Mouse (Mus musculus): Measurements from ENCODE around the gene Katnal1. TPM values are rescaled to one million over a fixed set of nuclear protein-coding genes. Genes with fewer than 3 reads are reported as not detected.

Katnal1 gene
- polyA plus RNA-seq, 1 experiment from 2014 or later, result 12.9 TPM

DNA sequence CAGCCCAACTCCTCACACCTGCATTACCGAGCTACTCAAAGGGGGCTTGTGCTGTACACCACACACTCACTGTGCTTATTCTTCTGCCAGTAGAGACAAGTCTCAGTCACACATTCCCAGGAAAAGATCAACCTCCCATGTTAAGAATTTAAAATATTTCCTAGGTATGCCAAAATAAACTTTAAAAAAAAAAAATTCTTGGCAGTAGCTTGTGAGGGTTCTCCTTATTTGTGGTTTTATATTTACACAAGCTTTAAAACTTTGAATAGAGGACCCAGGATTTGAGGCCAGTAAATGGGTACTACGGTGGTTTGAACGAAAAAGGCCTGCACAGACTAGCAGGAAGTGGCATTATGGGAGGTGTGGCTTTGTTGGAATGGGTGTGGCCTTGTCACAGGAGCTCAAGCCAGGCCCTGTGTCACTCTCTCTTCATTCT, 7.4 kb upstream of the Katnal1 start:
- 45% methylated on average over 3 of the region's 3 CpGs for WGBS
- ATAC-seq (ENCODE audit: insufficient number of reproducible peaks, low FRiP score, low TSS enrichment, low read depth), result no peak
- no peaks in the 10 kb centered on the region for H3K36me3 ChIP-seq

DNA sequence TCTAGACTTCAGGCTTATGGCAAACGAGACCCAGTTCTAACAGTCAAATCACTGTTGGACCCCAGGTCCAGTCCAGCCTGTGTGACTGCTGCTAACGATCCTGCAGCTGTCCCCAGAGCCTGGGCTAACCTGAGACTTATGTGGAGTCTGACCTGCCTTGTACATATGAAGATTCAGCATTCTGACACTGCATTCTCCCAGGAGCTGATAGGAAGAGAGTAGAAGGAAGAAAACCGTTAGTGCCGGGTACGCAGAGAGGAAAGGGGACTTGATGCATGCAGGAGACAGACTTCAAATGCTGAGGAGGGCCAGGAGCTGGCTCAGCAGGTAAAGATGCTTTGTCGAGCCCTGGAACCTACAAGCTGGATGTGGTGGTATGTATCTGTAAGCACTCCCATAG, 6.8 kb upstream of the Katnal1 start:
- no peaks in the 10 kb centered on the region for H3K9me3 ChIP-seq
- no peaks in the 10 kb centered on the region for H3K27me3 ChIP-seq
- no peaks in the 10 kb centered on the region for H3K36me3 ChIP-seq
- no peak overlapping the region for H3K4me2 ChIP-seq
- peak overlapping the region; percentile 38; the same call in 1 of the 2 replicates for H3K27ac ChIP-seq
- 74% methylated on average over 6 of the region's 6 CpGs for WGBS
- no peak overlapping the region for H3K9ac ChIP-seq
- no peak for ATAC-seq (ENCODE audit: insufficient number of reproducible peaks, low FRiP score, low TSS enrichment, low read depth)
- no peak overlapping the region for H3K4me3 ChIP-seq
- peaks cover 15% of the 10 kb centered on the region for H3K4me1 ChIP-seq

More for the DNA sequence above, 7.4 kb upstream of the Katnal1 start:
- H3K27me3 ChIP-seq, result no peaks in the 10 kb centered on the region
- H3K9ac ChIP-seq, result no peak overlapping the region
- no peaks in the 10 kb centered on the region for H3K9me3 ChIP-seq
- H3K4me1 ChIP-seq, result peaks cover 15% of the 10 kb centered on the region
- H3K27ac ChIP-seq, result no peak overlapping the region; the same call in 1 of the 2 replicates
- no peak overlapping the region for H3K4me2 ChIP-seq
- no peak overlapping the region for H3K4me3 ChIP-seq

- no peak overlapping the region for H3K4me2 ChIP-seq
- H3K27me3 ChIP-seq, result no peaks in the 10 kb centered on the region
- no peaks in the 10 kb centered on the region for H3K36me3 ChIP-seq
- H3K4me1 ChIP-seq, result peaks cover 15% of the 10 kb centered on the region
- ATAC-seq (ENCODE audit: insufficient number of reproducible peaks, low FRiP score, low TSS enrichment, low read depth), result no peak
- H3K9ac ChIP-seq, result no peak overlapping the region
- H3K27ac ChIP-seq, result no peak overlapping the region
- no peaks in the 10 kb centered on the region for H3K9me3 ChIP-seq
- WGBS, result 32% methylated on average over 7 of the region's 7 CpGs
- H3K4me3 ChIP-seq, result no peak overlapping the region
Measured at GRCm38 (mm10) chr5:148935071-148935821, 6.1 kb upstream of the Katnal1 start.

DNA sequence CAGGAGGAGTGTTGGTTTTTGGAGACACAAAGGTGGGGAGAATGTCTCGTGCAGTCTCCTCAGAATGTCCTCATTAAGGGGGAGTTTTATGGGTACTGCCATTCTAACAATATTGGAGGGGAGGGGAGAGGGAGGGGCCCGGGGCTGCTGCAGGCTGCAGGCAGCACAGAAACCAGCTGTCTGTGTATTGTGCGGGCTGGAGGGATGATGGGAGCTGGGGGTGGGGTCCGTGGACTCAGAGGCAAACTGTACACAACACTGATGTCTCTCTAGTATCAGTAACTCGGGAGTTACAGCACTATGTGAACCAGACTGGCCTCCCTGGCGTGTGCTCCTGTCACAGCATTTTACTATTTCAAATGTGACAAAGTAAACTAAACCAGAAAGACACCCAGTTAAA, 5.3 kb upstream of the Katnal1 start:
- H3K9ac ChIP-seq, result no peak overlapping the region
- no peak overlapping the region for H3K27ac ChIP-seq
- WGBS, result 26% methylated on average over 6 of the region's 6 CpGs

GRCm38 (mm10) chr5:148933767-148934166, 4.6 kb upstream of the Katnal1 start:
- no peak overlapping the region for H3K4me2 ChIP-seq
- H3K4me3 ChIP-seq, result no peak overlapping the region
- no peaks in the 10 kb centered on the region for H3K27me3 ChIP-seq
- ATAC-seq (ENCODE audit: insufficient number of reproducible peaks, low FRiP score, low TSS enrichment, low read depth), result no peak
- H3K27ac ChIP-seq, result no peak overlapping the region
- 27% methylated on average over 8 of the region's 8 CpGs for WGBS
- peaks cover 11% of the 10 kb centered on the region for H3K4me1 ChIP-seq
- no peaks in the 10 kb centered on the region for H3K9me3 ChIP-seq
- no peaks in the 10 kb centered on the region for H3K36me3 ChIP-seq
- no peak overlapping the region for H3K9ac ChIP-seq

More for the DNA sequence above, 5.3 kb upstream of the Katnal1 start:
- ATAC-seq (ENCODE audit: insufficient number of reproducible peaks, low FRiP score, low TSS enrichment, low read depth), result no peak
- no peaks in the 10 kb centered on the region for H3K27me3 ChIP-seq
- H3K36me3 ChIP-seq, result no peaks in the 10 kb centered on the region
- peaks cover 7% of the 10 kb centered on the region; the same call in 1 of the 2 replicates for H3K4me1 ChIP-seq
- H3K4me3 ChIP-seq, result no peak overlapping the region
- H3K9me3 ChIP-seq, result no peaks in the 10 kb centered on the region
- H3K4me2 ChIP-seq, result no peak overlapping the region

- Histone ChIP-seq H3K4me1 (peaks cover 13% of the 10 kb centered on the region), H3K27ac (no peak overlapping the region), H3K9ac (no peak overlapping the region), H3K4me3 (no peak overlapping the region), H3K27me3 (no peaks in the 10 kb centered on the region), H3K4me2 (no peak overlapping the region), H3K36me3 (peaks cover 3% of the 10 kb centered on the region; the same call in 1 of the 2 replicates), H3K9me3 (no peaks in the 10 kb centered on the region)
- WGBS, result 83% methylated on average over 1 of the region's 1 CpGs
- no peak for ATAC-seq (ENCODE audit: insufficient number of reproducible peaks, low FRiP score, low TSS enrichment, low read depth)
Measured at GRCm38 (mm10) chr5:148931301-148931700, 2.2 kb upstream of the Katnal1 start.

- Histone ChIP-seq H3K36me3 (peaks cover 15% of the 10 kb centered on the region; the same call in 1 of the 2 replicates), H3K27me3 (no peaks in the 10 kb centered on the region), H3K4me2 (peak overlapping the region; percentile 80), H3K27ac (peak overlapping the region; percentile 95), H3K4me1 (peaks cover 7% of the 10 kb centered on the region), H3K9ac (peak overlapping the region; percentile 86), H3K4me3 (peak overlapping the region; percentile 88), H3K9me3 (no peaks in the 10 kb centered on the region)
- ATAC-seq (ENCODE audit: insufficient number of reproducible peaks, low FRiP score, low TSS enrichment, low read depth), result peak; percentile 95
- WGBS, result under 1% methylated on average over 69 of the region's 69 CpGs
Measured at GRCm38 (mm10) chr5:148928382-148929115, 571 bp downstream of the Katnal1 start.

DNA sequence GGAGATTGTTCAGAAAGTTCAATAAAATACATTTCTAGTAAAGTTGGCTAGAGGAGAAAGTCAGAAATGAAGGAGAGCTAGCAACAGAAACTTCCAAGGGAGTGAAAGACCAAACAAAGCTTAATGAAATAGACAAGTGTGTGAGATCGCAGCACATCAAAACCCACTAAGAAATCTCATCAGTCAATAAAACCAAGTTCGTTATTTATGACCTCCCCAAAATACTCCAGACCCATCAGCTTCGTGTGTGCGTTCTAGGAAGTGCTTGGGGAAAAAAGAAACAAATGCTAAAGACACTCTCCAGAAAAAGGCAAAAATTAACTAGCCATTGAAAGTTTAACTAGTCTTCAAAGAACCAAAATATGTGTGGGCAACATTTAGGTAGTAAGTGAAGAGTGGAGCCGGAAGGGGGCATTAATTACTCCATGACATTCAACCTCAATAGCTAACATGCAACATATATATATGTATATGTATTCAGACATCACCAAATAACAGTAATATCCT, 1.4 kb downstream of the Katnal1 start:
- H3K9ac ChIP-seq, result peak overlapping the region; percentile 44
- peak overlapping the region; percentile 48 for H3K4me2 ChIP-seq
- peak overlapping the region; percentile 95 for H3K27ac ChIP-seq
- peaks cover 7% of the 10 kb centered on the region for H3K4me1 ChIP-seq
- 28% methylated on average over 5 of the region's 5 CpGs for WGBS
- H3K4me3 ChIP-seq, result peak overlapping the region; percentile 88
- H3K9me3 ChIP-seq, result no peaks in the 10 kb centered on the region
- peaks cover 15% of the 10 kb centered on the region; the same call in 1 of the 2 replicates for H3K36me3 ChIP-seq
- ATAC-seq (ENCODE audit: insufficient number of reproducible peaks, low FRiP score, low TSS enrichment, low read depth), result no peak
- no peaks in the 10 kb centered on the region for H3K27me3 ChIP-seq

- no peaks in the 10 kb centered on the region for H3K27me3 ChIP-seq
Measured at GRCm38 (mm10) chr5:148924586-148924985, 4.5 kb downstream of the Katnal1 start.

GRCm38 (mm10) chr5:148924051-148924450, 5.1 kb downstream of the Katnal1 start:
- Histone ChIP-seq H3K4me1 (peaks cover 4% of the 10 kb centered on the region), H3K9me3 (no peaks in the 10 kb centered on the region), H3K27me3 (no peaks in the 10 kb centered on the region), H3K9ac (no peak overlapping the region), H3K36me3 (peaks cover 19% of the 10 kb centered on the region; the same call in 1 of the 2 replicates), H3K4me3 (no peak overlapping the region), H3K4me2 (no peak overlapping the region), H3K27ac (no peak overlapping the region)
- ATAC-seq (ENCODE audit: insufficient number of reproducible peaks, low FRiP score, low TSS enrichment, low read depth), result no peak
- WGBS, result 89% methylated on average over 9 of the region's 9 CpGs

More at GRCm38 (mm10) chr5:148924586-148924985, 4.5 kb downstream of the Katnal1 start:
- WGBS, result 85% methylated on average over 12 of the region's 12 CpGs
- Histone ChIP-seq H3K27ac (no peak overlapping the region), H3K9ac (no peak overlapping the region), H3K4me3 (no peak overlapping the region), H3K4me2 (no peak overlapping the region), H3K36me3 (peaks cover 15% of the 10 kb centered on the region; the same call in 1 of the 2 replicates), H3K4me1 (peaks cover 7% of the 10 kb centered on the region), H3K9me3 (no peaks in the 10 kb centered on the region)
- ATAC-seq (ENCODE audit: insufficient number of reproducible peaks, low FRiP score, low TSS enrichment, low read depth), result no peak

- H3K27ac ChIP-seq, result no peak overlapping the region
- H3K27me3 ChIP-seq, result no peaks in the 10 kb centered on the region
- no peak overlapping the region for H3K9ac ChIP-seq
- no peaks in the 10 kb centered on the region for H3K9me3 ChIP-seq
- no peak overlapping the region for H3K4me3 ChIP-seq
- peaks cover 26% of the 10 kb centered on the region for H3K36me3 ChIP-seq
- WGBS, result 67% methylated on average over 10 of the region's 10 CpGs
- H3K4me2 ChIP-seq, result no peak overlapping the region
- no peak for ATAC-seq (ENCODE audit: insufficient number of reproducible peaks, low FRiP score, low TSS enrichment, low read depth)
- H3K4me1 ChIP-seq, result 0 out of 2 replicates have a peak, but pooled peaks cover 2% of the 10 kb centered on the region
Measured at GRCm38 (mm10) chr5:148923408-148923807, 5.7 kb downstream of the Katnal1 start.

- Histone ChIP-seq H3K36me3 (peaks cover 32% of the 10 kb centered on the region), H3K27me3 (no peaks in the 10 kb centered on the region), H3K27ac (no peak overlapping the region), H3K9me3 (no peaks in the 10 kb centered on the region), H3K4me3 (no peak overlapping the region), H3K9ac (no peak overlapping the region), H3K4me1 (0 out of 2 replicates have a peak, but pooled peaks cover 4% of the 10 kb centered on the region), H3K4me2 (no peak overlapping the region)
- WGBS, result 79% methylated on average over 5 of the region's 5 CpGs
- no peak for ATAC-seq (ENCODE audit: insufficient number of reproducible peaks, low FRiP score, low TSS enrichment, low read depth)
Measured at GRCm38 (mm10) chr5:148922773-148923172, 6.3 kb downstream of the Katnal1 start.

Measured in limb, embryonic 15.5 days (tissue).